Mouse (Mus musculus) heart, embryonic 13.5 days (tissue): ENCODE measurements around the gene Prcp. TPM values are rescaled to one million over a fixed set of nuclear protein-coding genes. Genes with fewer than 3 reads are reported as not detected.
"Not testable (repeated sequence)": the region's sequence is repeated elsewhere in the genome, so short reads cannot be mapped to it uniquely, and the experiment has no call there.

ENCODE experiments used
- ATAC-seq: fragments of 200-750 bp; cut with Nextera tagmentation; 2 replicates; pipeline ENCODE4 v1.8.0; 2017; ENCODE audit warnings: moderate TSS enrichment; ENCODE audit not compliant: insufficient number of reproducible peaks, low FRiP score, low TSS enrichment; ENCODE audit errors: extremely low read depth
- H3K27ac ChIP-seq: fragments of 300-500 bp; sonication (generic); replicated peaks from 2 replicates; pipeline ENCODE4 v1.5.1; 2015; ENCODE audit warnings: moderate library complexity, mild to moderate bottlenecking, inconsistent platforms
- H3K27me3 ChIP-seq: fragments of 300-500 bp; sonication (generic); replicated peaks from 2 replicates; pipeline ENCODE4 v1.6.1; 2015; ENCODE audit warnings: mild to moderate bottlenecking, inconsistent platforms
- H3K36me3 ChIP-seq: fragments of 300-500 bp; sonication (generic); 2 replicates; pipeline ENCODE4 v1.6.1; 2015; ENCODE audit warnings: mild to moderate bottlenecking, inconsistent platforms
- H3K4me1 ChIP-seq: fragments of 300-500 bp; sonication (generic); 2 replicates; pipeline ENCODE4 v1.6.1; 2015; ENCODE audit warnings: inconsistent platforms
- H3K4me2 ChIP-seq: fragments of 300-500 bp; sonication (generic); 2 replicates; pipeline ENCODE4 v1.6.1; 2015; ENCODE audit warnings: inconsistent platforms, mild to moderate bottlenecking, moderate library complexity
- H3K4me3 ChIP-seq: fragments of 300-500 bp; sonication (generic); 2 replicates; pipeline ENCODE4 v1.5.1; 2015; ENCODE audit warnings: moderate library complexity, mild to moderate bottlenecking, inconsistent platforms
- H3K9ac ChIP-seq: fragments of 300-500 bp; sonication (generic); 2 replicates; pipeline ENCODE4 v1.6.1; 2015; ENCODE audit warnings: inconsistent platforms, mild to moderate bottlenecking, moderate library complexity
- H3K9me3 ChIP-seq: fragments of 300-500 bp; sonication (generic); 2 replicates; pipeline ENCODE4 v1.6.1; 2016; ENCODE audit warnings: inconsistent platforms
- WGBS: fragments of 180-500 bp; shearing (Covaris S2); methylation state at CpG from one replicate; pipeline ENCODE4 v1.1.7; 2015; ENCODE audit warnings: mixed read lengths; 5-methylcytosine and 5-hydroxymethylcytosine counted together
- polyA plus RNA-seq: library from polyadenylated mRNA; unstranded; fragments of >200 nt; fragmentation: Nextera tagmentation; extraction: Ambion mirVana; gene quantifications from 2 replicates; pipeline ENCODE4 v1.2.1, GENCODE M21; 2015

Gene Prcp
- polyA plus RNA-seq, 1 experiment from 2014 or later: 20.6 TPM

DNA sequence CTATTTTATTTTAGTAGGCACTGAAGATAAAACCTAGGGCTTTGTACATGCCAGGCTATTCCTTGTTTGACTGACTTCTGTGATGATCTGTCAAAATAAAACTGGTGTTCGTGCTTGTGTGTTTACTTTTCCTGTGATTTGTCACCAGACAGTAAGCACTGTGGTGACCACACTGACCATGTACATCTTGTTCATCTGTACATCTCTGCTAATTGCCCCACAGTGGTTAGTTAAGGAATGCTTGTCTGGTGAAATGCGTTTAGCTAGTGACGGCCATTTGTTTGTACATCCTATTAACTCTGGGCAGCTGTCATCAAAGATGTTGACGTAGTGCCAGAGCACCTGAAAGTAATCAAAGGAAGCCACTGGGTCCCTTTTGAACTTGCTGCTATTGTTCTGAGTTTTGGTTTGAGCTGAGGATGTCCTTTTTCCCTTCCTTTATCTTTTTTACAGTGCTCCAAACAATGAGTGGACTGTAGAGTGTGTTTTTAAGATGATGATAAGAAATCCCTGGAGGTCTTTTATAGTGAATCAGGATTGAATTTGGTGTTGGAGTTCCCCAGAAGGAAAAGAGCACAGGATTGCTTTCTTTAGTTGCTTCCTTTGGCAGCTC, 16.5 kb downstream of the Prcp start:
- H3K9ac ChIP-seq: no peak overlapping the region
- H3K27ac ChIP-seq: 0 out of 2 replicates have a peak overlapping the region, but pooled peaks have one; percentile 20

DNA sequence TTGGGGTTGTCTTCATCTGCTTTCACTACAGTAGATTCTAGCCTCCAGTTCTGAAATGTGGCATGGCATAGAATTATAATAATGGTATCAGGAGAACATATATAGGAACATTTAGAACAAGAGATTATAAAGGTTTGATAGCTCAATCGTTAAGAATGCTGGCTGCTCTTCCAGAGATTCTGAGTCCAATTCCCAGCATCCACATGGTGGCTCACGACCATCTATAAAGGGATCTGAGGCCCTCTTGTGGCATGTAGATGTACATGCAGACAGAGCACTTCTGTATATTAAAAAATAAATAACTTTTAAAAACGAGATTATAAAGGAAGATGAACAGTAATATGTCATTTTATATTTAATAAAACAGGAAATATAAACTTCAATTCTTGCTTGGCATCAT, 19.2 kb downstream of the Prcp start:
- Histone ChIP-seq H3K9me3 (no peaks in the 10 kb centered on the region), H3K27me3 (no peaks in the 10 kb centered on the region), H3K4me1 (peaks cover 8% of the 10 kb centered on the region), H3K4me3 (no peak overlapping the region), H3K36me3 (peaks cover 7% of the 10 kb centered on the region; the same call in 1 of the 2 replicates), H3K9ac (no peak overlapping the region), H3K27ac (no peak overlapping the region), H3K4me2 (no peak overlapping the region)
- no peak for ATAC-seq
- WGBS: 41% methylated on average over 3 of the region's 3 CpGs

More for the DNA sequence above, 16.5 kb downstream of the Prcp start:
- Histone ChIP-seq H3K4me3 (no peak overlapping the region), H3K4me2 (no peak overlapping the region), H3K9me3 (no peaks in the 10 kb centered on the region), H3K27me3 (no peaks in the 10 kb centered on the region), H3K36me3 (peaks cover 7% of the 10 kb centered on the region; the same call in 1 of the 2 replicates), H3K4me1 (peaks cover 16% of the 10 kb centered on the region)
- 48% methylated on average over 4 of the region's 4 CpGs for WGBS
- no peak for ATAC-seq

DNA sequence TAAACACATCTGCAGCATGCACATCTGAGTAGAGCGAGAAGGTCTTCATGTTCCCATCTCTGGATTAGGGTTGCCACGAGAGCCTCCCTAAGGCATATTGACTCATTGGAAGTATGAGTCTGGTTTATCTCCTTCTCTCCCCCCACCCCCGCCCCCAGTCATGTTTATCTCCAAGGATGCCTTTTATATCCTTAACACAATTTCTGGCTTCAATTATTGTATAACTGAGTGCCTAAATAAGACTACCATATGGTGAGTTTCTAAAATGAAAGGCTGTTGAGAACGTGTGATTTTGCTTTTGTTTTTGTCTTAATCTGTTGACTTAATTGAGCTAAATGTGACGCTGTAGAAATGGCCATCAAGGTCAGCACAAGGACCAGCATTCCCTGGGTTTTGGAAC, 21.8 kb downstream of the Prcp start:
- 0 out of 2 replicates have a peak, but pooled peaks cover 3% of the 10 kb centered on the region for H3K4me1 ChIP-seq
- no peak overlapping the region for H3K27ac ChIP-seq
- no peaks in the 10 kb centered on the region for H3K27me3 ChIP-seq
- H3K36me3 ChIP-seq: peaks cover 7% of the 10 kb centered on the region; the same call in 1 of the 2 replicates
- H3K9me3 ChIP-seq: no peaks in the 10 kb centered on the region
- 61% methylated on average over 5 of the region's 5 CpGs for WGBS
- H3K9ac ChIP-seq: no peak overlapping the region
- no peak overlapping the region for H3K4me3 ChIP-seq
- ATAC-seq: no peak
- H3K4me2 ChIP-seq: no peak overlapping the region

DNA sequence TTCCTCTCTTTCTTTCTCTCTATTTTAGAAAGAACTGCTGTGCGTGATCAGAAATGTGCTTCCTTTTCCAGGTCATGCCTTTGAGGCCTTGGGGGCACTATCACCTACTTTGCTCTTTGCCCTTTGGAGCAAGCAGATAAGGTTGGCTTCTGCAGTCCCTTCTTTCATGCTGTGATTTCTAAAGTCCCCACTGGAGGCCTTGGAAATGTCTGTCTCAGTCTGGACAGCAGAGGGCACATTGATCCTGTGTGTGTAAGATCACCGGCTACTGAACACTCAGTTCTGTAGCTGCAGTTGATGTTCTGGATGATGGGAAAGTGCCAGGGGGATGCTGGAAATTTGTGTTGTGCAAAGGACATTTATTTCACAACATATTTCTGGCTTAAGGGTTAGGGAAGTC, 22.8 kb downstream of the Prcp start:
- no peaks in the 10 kb centered on the region for H3K9me3 ChIP-seq
- peaks cover 6% of the 10 kb centered on the region; the same call in 1 of the 2 replicates for H3K36me3 ChIP-seq
- H3K27me3 ChIP-seq: no peaks in the 10 kb centered on the region
- no peak overlapping the region for H3K27ac ChIP-seq
- H3K4me3 ChIP-seq: no peak overlapping the region
- H3K4me1 ChIP-seq: 0 out of 2 replicates have a peak, but pooled peaks cover 3% of the 10 kb centered on the region
- no peak overlapping the region for H3K9ac ChIP-seq
- ATAC-seq: no peak
- H3K4me2 ChIP-seq: no peak overlapping the region
- 28% methylated on average over 2 of the region's 2 CpGs for WGBS

DNA sequence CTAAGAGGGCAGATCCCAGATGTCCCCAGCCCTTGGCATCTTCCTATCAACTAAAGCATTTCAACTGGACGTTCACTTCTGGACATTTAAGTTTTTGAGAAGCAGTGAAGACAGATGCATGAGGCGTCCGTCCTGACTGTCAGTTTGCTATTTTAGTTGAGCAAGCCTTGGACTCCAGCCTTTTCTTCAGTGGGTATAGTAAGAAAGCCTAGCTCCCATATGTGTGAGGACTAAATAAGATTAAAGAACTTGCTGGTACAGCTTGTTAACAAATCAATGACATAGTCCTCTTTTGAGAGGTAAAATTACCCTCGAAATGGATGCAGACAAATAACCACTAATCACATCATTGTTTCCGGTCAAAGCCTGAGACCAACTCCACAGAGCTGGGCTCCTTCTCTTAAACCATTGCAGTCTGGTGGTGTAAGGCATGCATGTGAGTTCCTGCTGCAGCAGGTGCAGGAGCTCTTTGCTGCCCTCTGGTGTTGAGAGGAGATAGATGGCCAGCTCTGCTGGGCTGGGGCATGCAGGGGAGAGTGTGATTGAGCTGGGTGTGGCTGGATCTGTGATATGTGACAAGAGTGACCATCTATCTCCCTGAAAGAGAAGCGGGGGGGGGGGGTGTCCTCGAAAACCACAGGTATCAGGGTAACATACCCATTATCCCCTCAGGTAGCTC, 29.2 kb downstream of the Prcp start:
- 0 out of 2 replicates have a peak, but pooled peaks cover 4% of the 10 kb centered on the region for H3K4me1 ChIP-seq
- H3K4me3 ChIP-seq: no peak overlapping the region
- 53% methylated on average over 7 of the region's 7 CpGs for WGBS
- H3K36me3 ChIP-seq: no peaks in the 10 kb centered on the region
- no peak overlapping the region for H3K4me2 ChIP-seq
- no peak overlapping the region for H3K9ac ChIP-seq
- no peaks in the 10 kb centered on the region for H3K27me3 ChIP-seq
- ATAC-seq: peak; percentile 66
- no peak overlapping the region for H3K27ac ChIP-seq
- H3K9me3 ChIP-seq: no peaks in the 10 kb centered on the region

DNA sequence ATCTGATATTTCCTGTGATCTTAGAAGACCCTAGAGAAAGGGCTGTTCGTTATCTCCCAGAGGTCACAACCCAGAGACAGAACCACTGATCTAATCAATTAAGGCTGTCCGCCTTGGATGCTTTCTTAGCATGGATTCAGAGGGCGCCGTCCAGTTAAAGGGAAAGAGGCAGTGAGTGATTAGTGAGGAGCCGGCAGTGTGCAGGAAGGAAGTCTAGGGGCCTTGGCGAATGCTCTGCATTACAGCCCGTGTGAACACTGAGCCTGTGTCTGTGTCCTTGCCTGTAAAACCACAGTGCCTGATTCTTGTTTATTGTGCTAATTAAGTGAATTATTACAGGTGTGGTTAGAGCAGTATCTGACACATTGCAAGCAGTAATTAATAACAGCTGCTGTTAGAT, 30.0 kb downstream of the Prcp start:
- H3K4me1 ChIP-seq, H3K4me3 ChIP-seq, H3K27ac ChIP-seq, H3K36me3 ChIP-seq, ATAC-seq, H3K9ac ChIP-seq, H3K27me3 ChIP-seq, H3K4me2 ChIP-seq, H3K9me3 ChIP-seq: not testable (repeated sequence)
- 35% methylated on average over 7 of the region's 7 CpGs for WGBS

DNA sequence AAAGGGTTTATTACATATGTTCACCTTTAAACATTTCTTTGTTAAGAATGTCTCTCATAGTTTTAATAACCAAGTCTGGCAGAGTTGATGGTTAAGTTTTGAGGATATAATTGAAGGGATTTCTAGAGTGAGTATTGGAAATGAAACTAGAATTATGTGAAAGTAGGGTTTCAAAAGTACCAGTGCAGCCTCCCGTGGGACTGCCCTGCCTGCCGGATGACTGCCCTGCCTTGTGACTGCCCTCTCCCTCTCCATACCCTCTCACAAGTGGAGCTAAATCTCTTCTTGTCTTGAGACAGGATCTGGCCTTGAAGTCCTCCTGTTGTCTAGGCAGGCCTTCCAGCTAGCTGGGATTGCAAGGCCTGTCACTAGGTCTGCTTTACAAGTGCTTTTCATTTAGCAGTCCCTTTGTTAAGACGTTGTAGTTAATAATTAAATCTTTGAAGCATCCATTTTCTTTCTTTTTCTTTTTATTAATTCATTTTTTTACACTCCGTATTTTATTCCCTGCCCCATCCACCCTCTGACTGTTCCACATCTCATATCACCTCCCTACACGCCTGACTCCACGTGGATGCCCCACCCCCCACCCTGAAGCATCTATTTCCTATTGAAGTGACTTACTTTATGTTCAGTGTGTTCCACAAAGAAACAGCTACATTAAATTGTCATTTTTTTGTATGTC, 46.0 kb downstream of the Prcp start:
- H3K9ac ChIP-seq: no peak overlapping the region
- 85% methylated on average over 6 of the region's 6 CpGs for WGBS
- no peak overlapping the region for H3K4me2 ChIP-seq
- no peaks in the 10 kb centered on the region for H3K27me3 ChIP-seq
- no peak overlapping the region for H3K4me3 ChIP-seq
- H3K36me3 ChIP-seq: peaks cover 6% of the 10 kb centered on the region; the same call in 1 of the 2 replicates
- ATAC-seq: no peak
- no peaks in the 10 kb centered on the region for H3K4me1 ChIP-seq
- H3K9me3 ChIP-seq: no peaks in the 10 kb centered on the region
- no peak overlapping the region for H3K27ac ChIP-seq

DNA sequence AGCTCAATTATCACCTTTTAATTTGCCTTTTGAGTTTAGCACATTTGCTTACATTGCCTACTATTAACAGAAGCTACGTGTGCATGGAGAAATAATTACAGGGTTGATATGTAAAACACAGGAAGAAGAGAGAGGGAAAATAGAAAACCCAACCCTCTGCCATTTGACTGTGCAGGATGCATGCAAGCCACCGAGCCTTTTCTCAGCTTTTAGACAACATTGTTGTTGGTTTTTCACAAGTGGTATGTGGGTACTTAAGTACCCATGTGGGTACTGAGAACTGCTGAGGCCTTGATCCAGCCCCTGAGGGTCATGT, 46.5 kb downstream of the Prcp start:
- 74% methylated on average over 2 of the region's 2 CpGs for WGBS
- ATAC-seq: no peak
- Histone ChIP-seq H3K9me3 (no peaks in the 10 kb centered on the region), H3K4me1 (no peaks in the 10 kb centered on the region), H3K9ac (no peak overlapping the region), H3K4me2 (no peak overlapping the region), H3K27ac (no peak overlapping the region), H3K4me3 (no peak overlapping the region), H3K36me3 (peaks cover 6% of the 10 kb centered on the region; the same call in 1 of the 2 replicates), H3K27me3 (no peaks in the 10 kb centered on the region)

DNA sequence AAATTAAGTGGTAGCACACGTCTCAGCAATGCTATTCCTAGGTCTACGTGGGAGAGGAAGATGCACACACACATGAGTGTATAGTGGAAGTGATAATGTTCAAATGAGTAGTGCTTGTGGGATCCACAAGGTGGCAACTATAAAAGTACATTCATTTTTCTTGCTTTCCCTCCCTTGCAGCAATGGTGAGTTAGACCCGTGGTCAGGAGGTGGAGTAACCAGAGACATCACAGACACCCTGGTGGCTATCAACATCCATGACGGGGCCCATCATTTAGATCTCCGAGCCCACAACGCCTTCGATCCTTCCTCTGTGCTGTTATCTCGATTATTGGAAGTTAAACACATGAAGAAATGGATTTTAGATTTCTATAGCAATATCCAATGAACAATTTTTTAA, 58.5 kb downstream of the Prcp start:
- no peak for ATAC-seq
- no peaks in the 10 kb centered on the region for H3K27me3 ChIP-seq
- no peak overlapping the region for H3K27ac ChIP-seq
- 0 out of 2 replicates have a peak, but pooled peaks cover 6% of the 10 kb centered on the region for H3K36me3 ChIP-seq
- no peak overlapping the region for H3K4me3 ChIP-seq
- 72% methylated on average over 8 of the region's 8 CpGs for WGBS
- H3K4me2 ChIP-seq: no peak overlapping the region
- 0 out of 2 replicates have a peak, but pooled peaks cover 2% of the 10 kb centered on the region for H3K4me1 ChIP-seq
- H3K9me3 ChIP-seq: no peaks in the 10 kb centered on the region
- no peak overlapping the region for H3K9ac ChIP-seq

DNA sequence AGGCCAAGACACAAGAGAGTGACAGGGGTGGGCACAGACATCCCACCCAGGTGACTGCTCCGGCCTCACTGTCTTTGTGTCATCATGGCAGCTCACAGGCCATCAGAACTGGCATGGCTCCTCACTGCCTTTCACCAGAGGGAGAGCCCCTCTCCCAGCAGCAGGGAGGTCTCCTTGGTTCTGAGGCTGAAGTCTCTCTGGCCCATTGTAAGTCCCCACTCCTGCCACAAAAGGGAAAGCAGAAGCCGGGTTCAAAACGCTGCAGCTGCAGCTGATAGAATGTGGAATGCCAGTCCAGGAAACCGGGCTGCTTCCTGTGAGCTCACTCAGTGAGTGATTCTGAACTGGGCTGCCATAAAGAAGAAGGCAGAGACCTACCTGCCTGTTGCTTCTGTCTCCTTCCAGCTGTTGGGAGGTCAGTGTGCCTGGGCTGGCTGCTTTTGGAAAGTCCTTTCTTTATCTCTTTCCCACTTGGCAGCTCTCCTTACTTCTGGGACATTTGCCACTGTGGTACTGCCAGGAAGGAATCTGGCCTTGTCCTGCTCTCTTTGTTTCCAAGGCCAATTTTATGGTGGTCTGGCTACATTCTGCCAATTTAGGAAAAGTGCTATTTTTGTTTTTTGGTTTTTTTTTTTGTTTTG, 59.2 kb downstream of the Prcp start:
- WGBS: 65% methylated on average over 4 of the region's 4 CpGs
- not testable (repeated sequence) for ATAC-seq, H3K4me3 ChIP-seq, H3K9ac ChIP-seq, H3K36me3 ChIP-seq, H3K4me2 ChIP-seq, H3K27me3 ChIP-seq, H3K9me3 ChIP-seq, H3K4me1 ChIP-seq
- peak overlapping the region; percentile 20; the same call in 1 of the 2 replicates for H3K27ac ChIP-seq

DNA sequence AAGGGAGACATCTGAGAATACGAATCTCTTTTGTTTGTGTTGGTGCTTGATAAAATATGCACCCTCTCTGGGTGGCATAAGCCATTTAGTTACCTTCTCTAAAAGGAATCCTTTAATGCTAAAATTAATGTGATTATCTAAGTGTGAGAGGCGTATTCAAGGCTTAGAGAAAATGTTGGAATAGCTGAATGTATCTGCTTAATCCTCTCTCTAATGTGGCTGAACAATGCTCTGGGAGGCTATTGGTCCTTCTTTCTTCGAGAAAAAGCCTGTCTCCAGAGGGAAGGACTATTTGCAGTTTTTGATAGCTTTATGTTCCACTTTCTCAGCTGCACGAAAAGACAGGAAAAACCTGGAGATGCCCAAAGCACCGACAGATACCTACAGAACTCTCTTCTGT, 62.5 kb downstream of the Prcp start:
- WGBS: 59% methylated on average over 5 of the region's 5 CpGs
- no peaks in the 10 kb centered on the region for H3K9me3 ChIP-seq
- no peak overlapping the region for H3K27ac ChIP-seq
- no peaks in the 10 kb centered on the region for H3K27me3 ChIP-seq
- H3K9ac ChIP-seq: no peak overlapping the region
- 0 out of 2 replicates have a peak, but pooled peaks cover 2% of the 10 kb centered on the region for H3K4me1 ChIP-seq
- no peak for ATAC-seq
- H3K4me3 ChIP-seq: no peak overlapping the region
- no peak overlapping the region for H3K4me2 ChIP-seq
- no peaks in the 10 kb centered on the region for H3K36me3 ChIP-seq
